Mouse (Mus musculus): Measurements from ENCODE around the gene Lrrc75b.

The Lrrc75b gene

DNA sequence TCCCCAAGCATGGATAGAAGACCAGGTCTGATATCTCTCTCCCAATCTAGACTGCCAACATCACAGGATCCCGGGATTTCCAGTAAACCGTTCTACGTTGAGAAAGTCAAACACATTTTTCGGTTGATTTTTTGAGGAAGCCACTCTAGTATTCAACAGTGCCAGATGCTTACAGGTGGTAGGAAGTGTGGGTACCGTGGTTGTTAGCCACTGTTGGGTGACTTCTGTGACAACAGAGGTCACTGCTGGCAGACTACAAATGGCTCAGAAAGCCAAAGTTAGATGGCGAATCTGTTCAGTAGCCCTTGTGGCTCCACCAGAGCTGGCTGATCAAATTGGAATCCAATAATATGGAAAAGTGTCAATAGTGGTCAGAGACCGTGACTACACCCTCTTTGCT lies 56.4 kb downstream of the Lrrc75b start:
- no peak for DNase-seq (ENCODE audit: low spot score in 2 of 2)

DNA sequence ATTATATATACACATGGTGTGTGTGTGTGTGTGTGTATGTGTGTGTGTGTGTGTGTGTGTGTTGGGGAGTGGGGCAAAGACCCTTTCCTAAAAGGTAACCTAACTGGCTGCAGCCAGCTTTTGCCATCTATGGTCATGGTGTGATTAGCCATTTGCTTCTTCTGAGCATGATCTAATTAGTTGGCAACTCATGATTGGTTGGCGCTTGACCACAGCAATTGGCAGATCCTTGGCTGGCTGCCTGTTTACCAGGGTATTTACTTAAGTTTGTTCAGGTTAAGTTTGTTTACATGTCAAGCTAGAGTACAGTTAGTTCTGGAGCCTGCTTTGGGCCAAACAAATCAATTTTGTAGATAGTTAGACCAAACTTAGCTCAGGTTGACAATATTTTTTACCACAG lies 58.5 kb downstream of the Lrrc75b start:
- no peak for DNase-seq (ENCODE audit: low spot score in 2 of 2)

DNA sequence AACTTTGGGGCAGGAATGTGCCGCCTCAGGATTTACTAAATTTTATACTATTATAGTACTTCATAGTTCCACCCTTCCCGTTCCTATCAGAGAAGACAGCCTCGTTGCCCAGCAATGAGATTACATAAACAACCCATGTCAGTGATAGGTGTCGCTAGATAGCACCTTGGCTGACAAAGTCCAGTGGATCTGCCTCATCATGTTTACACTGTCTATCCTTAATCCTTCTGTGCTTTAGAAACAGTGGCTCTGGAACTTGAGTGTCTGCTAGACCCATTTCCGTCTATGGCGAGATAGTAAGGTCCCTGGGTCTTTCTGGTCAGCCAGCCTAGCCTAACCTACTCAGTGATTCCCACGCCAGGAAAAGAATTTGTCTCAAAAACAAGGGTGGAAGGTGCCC lies 59.8 kb downstream of the Lrrc75b start:
- DNase-seq (ENCODE audit: low spot score in 2 of 2), result no peak
